Mouse (Mus musculus) embryo, embryonic 10 days (tissue): ENCODE measurements around the gene Tmem50a.
"Not testable (repeated sequence)": the region's sequence is repeated elsewhere in the genome, so short reads cannot be mapped to it uniquely, and the experiment has no call there.

ENCODE experiments used
- DNase-seq: peaks from one replicate; pipeline ENCODE4 v3.0.0-alpha.2; 2015; ENCODE audit warnings: low spot score

The Tmem50a gene

GRCm38 (mm10) chr4:134923258-134924018 is 8.6 kb upstream of the Tmem50a start, which contains the start of gene Rsrp1:
TSS of gene Rsrp1 (plus strand) at chr4:134923592.
- peak; percentile 100 for DNase-seq

- peak; percentile 79 for DNase-seq
Measured at GRCm38 (mm10) chr4:134922925-134923244, 8.1 kb upstream of the Tmem50a start.

- DNase-seq = peak; percentile 20
Measured at GRCm38 (mm10) chr4:134922111-134922924, 7.5 kb upstream of the Tmem50a start.

- DNase-seq = no peak
Measured at GRCm38 (mm10) chr4:134921703-134922102, 6.9 kb upstream of the Tmem50a start.

GRCm38 (mm10) chr4:134920631-134921030 is 5.8 kb upstream of the Tmem50a start:
- no peak for DNase-seq

GRCm38 (mm10) chr4:134919733-134920540 is 5.1 kb upstream of the Tmem50a start:
- no peak for DNase-seq

GRCm38 (mm10) chr4:134918381-134918780 is 3.6 kb upstream of the Tmem50a start:
- no peak for DNase-seq

- DNase-seq = no peak
Measured at GRCm38 (mm10) chr4:134917194-134917593, 2.4 kb upstream of the Tmem50a start.

- DNase-seq = no peak
Measured at GRCm38 (mm10) chr4:134915223-134916050, 613 bp upstream of the Tmem50a start.

GRCm38 (mm10) chr4:134914122-134914863 is 531 bp downstream of the Tmem50a start:
- DNase-seq = no peak

- DNase-seq = peak; percentile 80
Measured at GRCm38 (mm10) chr4:134913413-134913812, 1.4 kb downstream of the Tmem50a start.

GRCm38 (mm10) chr4:134911406-134911805 is 3.4 kb downstream of the Tmem50a start:
- not testable (repeated sequence) for DNase-seq

- no peak for DNase-seq
Measured at GRCm38 (mm10) chr4:134903046-134903445, 11.8 kb downstream of the Tmem50a start.

- DNase-seq = no peak
Measured at GRCm38 (mm10) chr4:134901126-134901525, 13.7 kb downstream of the Tmem50a start.

GRCm38 (mm10) chr4:134897256-134897655 is 17.6 kb downstream of the Tmem50a start:
- DNase-seq = no peak

- DNase-seq = no peak
Measured at GRCm38 (mm10) chr4:134892096-134892495, 22.7 kb downstream of the Tmem50a start.

GRCm38 (mm10) chr4:134884364-134884763 is 30.5 kb downstream of the Tmem50a start:
- no peak for DNase-seq

GRCm38 (mm10) chr4:134883808-134884207 is 31.0 kb downstream of the Tmem50a start:
- DNase-seq = no peak

GRCm38 (mm10) chr4:134883266-134883665 is 31.6 kb downstream of the Tmem50a start:
- peak; percentile 59 for DNase-seq

- DNase-seq = no peak
Measured at GRCm38 (mm10) chr4:134880041-134880440, 34.8 kb downstream of the Tmem50a start.
